Mouse (Mus musculus): ENCODE measurements around the gene Ablim2.

The Ablim2 gene

GRCm38 (mm10) chr5:35739536-35740278 is 18.0 kb upstream of the Ablim2 start, which contains the start of gene Sh3tc1:
TSS of gene Sh3tc1 (minus strand) at chr5:35739987.
- DNase-seq (ENCODE audit: low spot score), result peak; percentile 88

- DNase-seq (ENCODE audit: low spot score), result peak; percentile 62
Measured at GRCm38 (mm10) chr5:35740716-35741115, 17.0 kb upstream of the Ablim2 start.

GRCm38 (mm10) chr5:35741225-35741820 is 16.4 kb upstream of the Ablim2 start:
- DNase-seq (ENCODE audit: low spot score), result no peak

- no peak for DNase-seq (ENCODE audit: low spot score)
Measured at GRCm38 (mm10) chr5:35743238-35743951, 14.3 kb upstream of the Ablim2 start.

GRCm38 (mm10) chr5:35743990-35744722 is 13.5 kb upstream of the Ablim2 start:
- no peak for DNase-seq (ENCODE audit: low spot score)

GRCm38 (mm10) chr5:35745406-35745805 is 12.3 kb upstream of the Ablim2 start:
- no peak for DNase-seq (ENCODE audit: low spot score)

- peak; percentile 27 for DNase-seq (ENCODE audit: low spot score)
Measured at GRCm38 (mm10) chr5:35746910-35747309, 10.8 kb upstream of the Ablim2 start.

- no peak for DNase-seq (ENCODE audit: low spot score)
Measured at GRCm38 (mm10) chr5:35749416-35749815, 8.3 kb upstream of the Ablim2 start.

- DNase-seq (ENCODE audit: low spot score), result no peak
Measured at GRCm38 (mm10) chr5:35750026-35750425, 7.7 kb upstream of the Ablim2 start.

GRCm38 (mm10) chr5:35751016-35751415 is 6.7 kb upstream of the Ablim2 start:
- DNase-seq (ENCODE audit: low spot score), result no peak

- no peak for DNase-seq (ENCODE audit: low spot score)
Measured at GRCm38 (mm10) chr5:35755131-35755733, 2.4 kb upstream of the Ablim2 start.

GRCm38 (mm10) chr5:35756020-35756419 is 1.7 kb upstream of the Ablim2 start:
- no peak for DNase-seq (ENCODE audit: low spot score)

- DNase-seq (ENCODE audit: low spot score), result no peak
Measured at GRCm38 (mm10) chr5:35756997-35757638, 562 bp upstream of the Ablim2 start.

GRCm38 (mm10) chr5:35758081-35759053 is 687 bp downstream of the Ablim2 start:
- no peak for DNase-seq (ENCODE audit: low spot score)

GRCm38 (mm10) chr5:35761323-35761722 is 3.6 kb downstream of the Ablim2 start:
- DNase-seq (ENCODE audit: low spot score), result no peak

- DNase-seq (ENCODE audit: low spot score), result no peak
Measured at GRCm38 (mm10) chr5:35762388-35762787, 4.7 kb downstream of the Ablim2 start.

- DNase-seq (ENCODE audit: low spot score), result no peak
Measured at GRCm38 (mm10) chr5:35762850-35763249, 5.2 kb downstream of the Ablim2 start.

- DNase-seq (ENCODE audit: low spot score), result no peak
Measured at GRCm38 (mm10) chr5:35765909-35766308, 8.2 kb downstream of the Ablim2 start.

GRCm38 (mm10) chr5:35768525-35768924 is 10.8 kb downstream of the Ablim2 start:
- DNase-seq (ENCODE audit: low spot score), result no peak

- DNase-seq (ENCODE audit: low spot score), result no peak
Measured at GRCm38 (mm10) chr5:35768997-35769396, 11.3 kb downstream of the Ablim2 start.

Data from yolk sac, embryonic 10.5 days (tissue).